Mouse (Mus musculus): ENCODE measurements at regions not wholly inside any gene's neighbourhood (a gene's known extent, or its start where the extent isn't known, plus 50 kb on each side); places are given as distances from the start of the nearest gene placed in this dataset.

GRCm38 (mm10) chr11:56716953-56717352 lies 294.2 kb upstream of the Gria1 start:
- peak; percentile 40 for DNase-seq (ENCODE audit: inconsistent ontology term)

GRCm38 (mm10) chr11:56725141-56725540 lies 286.0 kb upstream of the Gria1 start:
- DNase-seq (ENCODE audit: inconsistent ontology term) = no peak

- no peak for DNase-seq (ENCODE audit: inconsistent ontology term)
Measured at GRCm38 (mm10) chr11:56726161-56726560, 285.0 kb upstream of the Gria1 start.

GRCm38 (mm10) chr11:56727556-56727955 lies 283.6 kb upstream of the Gria1 start:
- DNase-seq (ENCODE audit: inconsistent ontology term) = no peak

DNA sequence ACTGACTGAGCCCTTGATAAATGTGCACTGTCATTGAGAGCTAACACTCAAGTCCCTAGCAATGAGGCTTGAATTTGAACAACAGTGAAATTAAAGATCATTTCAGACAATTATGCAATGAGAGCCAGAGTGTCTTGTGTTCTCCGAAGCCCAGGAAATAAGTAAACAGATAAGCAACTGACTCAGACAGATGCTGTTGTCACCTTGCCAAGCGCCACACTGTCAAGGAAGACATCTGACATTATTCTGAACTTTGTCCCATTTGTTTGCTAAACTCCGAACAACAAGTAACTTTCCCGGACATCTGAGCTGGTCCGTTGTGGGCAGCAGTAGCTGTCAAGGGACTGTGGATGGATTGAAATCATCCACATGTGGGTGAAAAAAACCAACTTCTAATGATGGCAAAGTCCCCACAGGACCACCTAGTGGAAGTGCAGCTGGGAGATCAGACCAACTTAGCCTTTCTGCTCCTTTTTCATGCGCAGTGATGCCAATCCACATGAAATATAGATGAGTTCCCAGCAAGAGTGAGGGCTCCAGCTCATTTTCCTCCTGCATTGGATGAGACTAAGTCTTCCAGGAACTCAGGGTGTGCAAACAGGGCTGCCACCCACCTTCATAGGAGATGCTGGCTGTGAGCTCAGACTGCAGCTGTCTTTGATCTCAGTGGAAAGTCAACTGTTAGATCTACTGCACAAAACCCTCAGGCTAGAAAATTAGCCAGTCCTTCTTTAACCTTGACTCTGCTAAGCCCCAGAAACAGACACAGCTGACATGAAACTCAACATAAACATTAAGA lies 282.8 kb upstream of the Gria1 start:
- DNase-seq (ENCODE audit: inconsistent ontology term) = no peak

DNA sequence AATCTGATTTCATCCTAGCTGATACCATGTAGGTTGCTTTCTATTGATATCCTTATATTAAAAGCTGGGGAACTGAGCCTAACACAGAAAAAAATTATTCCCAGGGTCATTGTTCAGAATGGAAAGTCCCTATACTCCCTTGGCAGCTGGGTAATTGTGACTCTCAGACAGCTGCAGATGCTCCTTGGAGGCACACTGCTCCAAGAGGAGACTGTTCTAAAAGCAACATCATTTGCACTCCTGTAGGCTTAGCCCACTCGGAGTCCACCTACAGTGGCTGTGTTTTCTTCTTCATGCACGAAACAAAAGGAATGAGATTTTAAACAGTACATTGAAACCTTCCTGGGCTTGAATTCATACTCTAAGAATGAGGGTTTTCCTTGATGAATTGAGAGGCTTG lies 269.3 kb upstream of the Gria1 start:
- DNase-seq (ENCODE audit: inconsistent ontology term) = no peak

GRCm38 (mm10) chr11:56750032-56750431 lies 261.2 kb upstream of the Gria1 start:
- DNase-seq (ENCODE audit: inconsistent ontology term) = no peak

DNA sequence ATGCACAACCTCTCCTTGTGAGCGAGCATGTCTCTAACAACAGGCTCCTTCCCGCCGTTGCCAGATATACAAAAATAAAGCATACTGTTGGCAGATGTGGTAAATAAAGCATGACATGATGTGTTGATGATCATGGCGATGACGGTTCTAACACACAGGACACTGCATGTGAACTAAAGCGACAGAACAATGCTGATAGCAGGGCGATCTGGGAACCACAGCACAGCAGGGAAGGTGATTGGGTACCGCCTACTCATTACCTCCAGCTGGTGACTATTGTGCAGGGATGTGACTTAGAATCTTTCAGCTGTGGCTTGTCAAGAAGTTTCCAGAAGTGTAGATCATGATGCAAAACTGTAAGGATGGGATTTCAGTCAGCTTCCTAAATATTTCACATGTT lies 260.5 kb upstream of the Gria1 start:
- DNase-seq (ENCODE audit: inconsistent ontology term) = no peak

- DNase-seq (ENCODE audit: inconsistent ontology term) = no peak
Measured at GRCm38 (mm10) chr11:56751918-56752317, 259.3 kb upstream of the Gria1 start.

- no peak for DNase-seq (ENCODE audit: inconsistent ontology term)
Measured at GRCm38 (mm10) chr11:56753699-56754098, 257.5 kb upstream of the Gria1 start.

DNA sequence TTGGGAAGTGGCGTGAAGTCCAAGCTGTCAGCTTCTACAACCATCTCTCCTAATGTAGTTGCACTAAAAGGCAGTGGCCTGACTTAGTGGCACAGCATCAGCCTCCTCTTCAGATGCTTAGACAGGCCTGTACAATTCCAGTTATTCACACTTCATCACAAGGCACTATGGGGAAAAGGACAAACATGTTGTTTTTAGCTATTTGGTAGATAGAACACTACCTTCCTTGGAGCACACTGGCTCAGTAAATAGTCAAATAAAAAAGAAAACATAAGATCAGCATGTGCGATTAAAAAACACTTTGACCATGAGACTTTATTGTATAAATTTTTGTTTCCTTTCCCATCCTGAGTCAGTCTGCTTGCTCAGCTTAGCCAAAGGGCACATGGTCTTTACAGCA lies 250.7 kb upstream of the Gria1 start:
- DNase-seq (ENCODE audit: inconsistent ontology term) = no peak

- no peak for DNase-seq (ENCODE audit: inconsistent ontology term)
Measured at GRCm38 (mm10) chr11:56762467-56763120, 248.6 kb upstream of the Gria1 start.

DNA sequence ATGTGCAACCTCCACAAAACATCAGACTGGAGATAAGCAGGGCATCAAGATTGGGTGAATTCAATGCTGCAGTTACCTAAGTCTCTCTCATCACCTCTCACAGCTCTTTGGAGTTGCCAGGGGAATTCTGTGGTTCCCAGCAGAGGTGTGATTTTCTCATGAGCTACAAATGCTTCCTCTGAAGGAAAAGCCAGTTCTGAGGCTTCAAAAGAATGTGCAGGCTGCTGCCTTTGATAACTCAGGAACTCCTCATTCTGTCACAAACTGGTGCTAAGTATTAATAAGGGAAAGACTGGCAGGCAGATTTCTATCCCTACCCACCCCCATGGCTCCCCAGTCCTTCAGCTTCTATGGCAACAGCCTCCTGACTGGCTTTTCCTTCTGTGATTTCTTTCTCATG lies 243.8 kb upstream of the Gria1 start:
- DNase-seq (ENCODE audit: inconsistent ontology term) = no peak

DNA sequence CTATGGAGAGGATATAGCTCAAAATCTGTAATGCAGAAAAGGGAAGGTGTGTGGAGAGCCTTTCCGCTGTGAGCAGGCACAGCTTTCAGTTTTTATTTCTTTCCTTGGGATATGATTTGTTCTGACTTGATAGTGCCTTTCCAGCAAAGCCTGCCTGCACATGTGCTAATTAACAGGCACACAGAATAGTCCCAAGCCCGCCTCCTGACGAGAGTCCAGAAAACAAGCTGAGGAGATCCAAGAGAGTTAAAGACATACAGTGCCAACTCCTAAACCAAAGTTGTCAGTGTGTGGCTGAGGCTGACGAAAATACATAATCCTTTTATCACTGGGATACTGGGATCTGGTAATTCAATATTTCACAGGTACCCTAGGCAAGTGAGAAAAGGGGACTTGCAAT lies 224.8 kb upstream of the Gria1 start:
- DNase-seq (ENCODE audit: inconsistent ontology term) = no peak

GRCm38 (mm10) chr11:56792691-56793090 lies 218.5 kb upstream of the Gria1 start:
- no peak for DNase-seq (ENCODE audit: inconsistent ontology term)

DNA sequence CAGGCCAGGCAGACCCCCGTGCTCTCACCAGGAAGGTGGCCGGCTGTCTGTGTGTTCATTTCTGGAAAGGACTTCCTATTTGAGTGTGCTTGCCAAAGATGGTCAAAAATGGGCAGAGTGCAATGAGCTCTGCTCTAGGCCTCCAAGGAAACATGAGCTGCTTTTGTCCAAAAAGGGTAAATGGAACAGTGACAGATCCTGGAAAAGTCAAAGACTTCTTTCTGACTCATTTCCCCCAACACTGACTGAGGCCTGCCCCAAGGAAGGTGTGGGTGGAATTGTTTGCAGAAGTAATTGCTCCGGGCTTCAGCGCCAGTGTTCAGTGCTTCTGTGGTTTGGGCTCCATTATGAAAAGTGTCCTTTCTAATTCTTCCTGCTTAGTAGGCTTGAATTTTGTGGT lies 203.9 kb upstream of the Gria1 start:
- DNase-seq (ENCODE audit: inconsistent ontology term) = peak; percentile 47

- DNase-seq (ENCODE audit: inconsistent ontology term) = no peak
Measured at GRCm38 (mm10) chr11:56810141-56810540, 201.0 kb upstream of the Gria1 start.

DNA sequence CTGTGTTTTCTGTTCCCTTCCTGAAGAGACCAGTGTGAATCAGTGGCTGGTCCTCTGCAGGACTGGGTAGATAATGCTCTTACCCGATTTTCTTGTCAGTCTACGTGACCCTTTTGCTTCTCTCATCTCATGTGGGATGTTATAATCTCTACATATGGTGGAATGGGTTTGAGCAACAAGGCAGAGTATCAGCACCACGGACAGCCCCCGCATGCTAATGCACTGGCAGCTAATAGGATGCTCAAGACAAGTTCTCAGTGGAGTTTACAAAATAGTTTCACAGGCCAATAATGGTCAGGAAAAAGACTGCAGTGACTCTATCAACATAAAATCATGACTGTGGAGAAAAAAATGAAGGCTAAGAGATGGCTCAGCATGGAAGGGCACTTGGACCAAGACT lies 199.1 kb upstream of the Gria1 start:
- peak; percentile 31 for DNase-seq (ENCODE audit: inconsistent ontology term)

DNA sequence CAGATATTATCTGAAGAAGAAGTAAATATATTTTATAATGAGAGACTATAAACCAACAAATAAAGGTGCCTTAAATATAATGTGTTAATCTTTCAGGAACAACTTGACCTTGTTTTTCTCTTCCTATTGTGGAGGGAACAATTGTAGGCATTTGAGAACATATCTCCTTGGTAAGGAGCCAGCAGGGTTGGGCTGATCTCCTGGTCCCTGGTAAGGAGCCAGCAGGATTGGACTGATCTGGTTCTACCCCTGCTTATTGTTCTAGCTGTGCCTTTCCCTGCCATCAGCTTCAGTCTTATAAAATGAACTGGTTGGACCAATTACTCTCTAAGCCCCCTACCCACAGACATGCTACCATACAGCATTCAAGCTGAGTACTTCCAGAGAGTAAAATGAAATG lies 187.7 kb upstream of the Gria1 start:
- DNase-seq (ENCODE audit: inconsistent ontology term) = no peak

GRCm38 (mm10) chr11:56827499-56827898 lies 183.7 kb upstream of the Gria1 start:
- DNase-seq (ENCODE audit: inconsistent ontology term) = peak; percentile 36

DNA sequence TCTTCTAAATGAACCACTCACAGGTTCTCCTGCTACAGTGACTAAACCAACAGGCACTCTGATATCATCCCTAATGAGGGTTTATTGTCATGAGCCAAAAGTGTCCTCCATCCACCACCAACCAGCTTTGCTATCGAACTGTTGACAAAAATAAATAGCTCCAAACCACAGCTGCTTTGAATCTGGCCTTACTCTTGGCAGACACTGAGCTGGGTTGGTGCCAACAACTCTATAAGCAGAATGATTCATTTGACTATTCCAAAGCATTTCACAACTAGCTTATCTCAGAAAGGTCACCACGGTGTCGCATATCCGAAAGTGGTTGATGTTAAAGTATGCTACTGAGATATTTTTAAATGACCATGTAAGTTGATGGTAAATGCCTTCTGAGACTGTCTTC lies 148.5 kb upstream of the Gria1 start:
- peak; percentile 97 for DNase-seq (ENCODE audit: inconsistent ontology term)

DNA sequence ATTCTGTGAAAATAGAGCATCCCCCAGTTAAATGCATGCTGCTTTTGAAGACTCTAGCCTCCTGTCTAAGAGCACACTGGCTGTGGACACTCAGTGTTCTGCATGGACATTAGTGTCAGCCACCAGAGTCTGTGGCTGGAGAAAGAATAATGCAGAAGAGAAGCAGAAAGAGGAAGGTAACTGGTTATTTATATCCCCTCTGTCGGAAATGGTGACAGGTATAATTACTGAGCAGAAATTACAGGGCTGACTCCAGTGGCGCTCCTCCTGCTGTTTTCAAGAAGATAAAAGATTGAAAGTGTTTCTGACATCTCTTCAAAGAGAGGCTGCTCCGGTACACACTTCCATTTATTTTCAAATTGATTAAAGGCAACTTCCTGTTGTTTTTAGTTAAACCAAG lies 139.5 kb upstream of the Gria1 start:
- DNase-seq (ENCODE audit: inconsistent ontology term) = no peak

GRCm38 (mm10) chr11:56898548-56898951 lies 112.6 kb upstream of the Gria1 start:
- DNase-seq (ENCODE audit: inconsistent ontology term) = peak; percentile 85

Measured in Muller cell, postnatal 12 days (primary cell).